Mouse (Mus musculus) B cell, adult (primary cell): ENCODE data around the gene Micall1. TPM values are rescaled to one million over a fixed set of nuclear protein-coding genes. Genes with fewer than 3 reads are reported as not detected.

Experiments used
- total RNA-seq: library from RNA; stranded (reverse); gene quantifications from 4 replicates; pipeline ENCODE4 v1.2.4, GENCODE M21; 2023; ENCODE audit not compliant: inconsistent age

Micall1 gene
- total RNA-seq: 42.4 to 47.6 TPM (median 45.1 TPM) in 4 replicates

DNA sequence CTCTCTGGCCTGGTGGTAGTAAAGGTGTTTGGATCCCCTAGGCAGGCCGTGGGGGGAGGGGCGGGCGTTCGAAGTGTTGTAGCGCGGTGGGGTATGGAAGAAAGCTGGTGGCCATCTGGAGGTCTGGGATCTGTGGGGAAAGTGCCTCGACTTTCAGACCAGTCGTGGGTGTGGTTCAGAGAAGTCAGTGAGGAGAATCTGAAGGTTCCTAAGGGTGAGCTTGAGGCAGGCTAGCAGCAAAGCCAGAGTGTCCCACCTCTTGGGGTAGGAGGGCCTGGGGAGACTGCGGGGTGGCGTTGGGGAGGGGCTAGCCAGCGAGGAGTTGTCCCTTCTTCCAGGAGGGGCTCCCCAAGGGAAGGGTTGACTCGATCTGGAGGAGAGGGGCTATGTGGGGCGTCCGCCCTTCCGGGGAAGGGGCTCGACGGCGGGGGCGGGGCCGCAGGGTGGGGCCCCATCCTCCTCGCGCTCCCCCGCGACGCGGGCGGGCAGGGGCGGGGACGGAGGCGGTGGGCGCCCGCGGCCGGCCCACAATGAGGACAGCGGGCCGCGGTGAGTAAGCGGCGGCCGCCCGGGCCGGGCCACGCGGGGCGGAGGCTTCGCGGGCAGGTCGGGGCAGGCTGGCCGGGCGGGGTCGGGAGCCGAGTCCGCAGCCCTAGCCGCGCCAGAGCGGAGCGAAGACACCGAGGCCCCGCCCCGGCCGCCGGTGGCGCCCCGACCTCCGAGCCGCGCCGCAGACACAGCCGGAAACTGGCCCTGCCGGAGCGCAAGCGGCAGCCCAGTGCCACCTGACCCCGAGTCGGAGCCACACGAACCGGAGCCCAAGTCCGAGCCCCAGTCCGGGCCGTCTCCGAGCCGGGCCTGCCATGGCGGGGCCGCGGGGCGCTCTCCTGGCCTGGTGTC, at the start of gene Micall1:
Gene Micall1, plus strand, starts transcription at position 478 of the 900 bp plus-strand sequence.

DNA sequence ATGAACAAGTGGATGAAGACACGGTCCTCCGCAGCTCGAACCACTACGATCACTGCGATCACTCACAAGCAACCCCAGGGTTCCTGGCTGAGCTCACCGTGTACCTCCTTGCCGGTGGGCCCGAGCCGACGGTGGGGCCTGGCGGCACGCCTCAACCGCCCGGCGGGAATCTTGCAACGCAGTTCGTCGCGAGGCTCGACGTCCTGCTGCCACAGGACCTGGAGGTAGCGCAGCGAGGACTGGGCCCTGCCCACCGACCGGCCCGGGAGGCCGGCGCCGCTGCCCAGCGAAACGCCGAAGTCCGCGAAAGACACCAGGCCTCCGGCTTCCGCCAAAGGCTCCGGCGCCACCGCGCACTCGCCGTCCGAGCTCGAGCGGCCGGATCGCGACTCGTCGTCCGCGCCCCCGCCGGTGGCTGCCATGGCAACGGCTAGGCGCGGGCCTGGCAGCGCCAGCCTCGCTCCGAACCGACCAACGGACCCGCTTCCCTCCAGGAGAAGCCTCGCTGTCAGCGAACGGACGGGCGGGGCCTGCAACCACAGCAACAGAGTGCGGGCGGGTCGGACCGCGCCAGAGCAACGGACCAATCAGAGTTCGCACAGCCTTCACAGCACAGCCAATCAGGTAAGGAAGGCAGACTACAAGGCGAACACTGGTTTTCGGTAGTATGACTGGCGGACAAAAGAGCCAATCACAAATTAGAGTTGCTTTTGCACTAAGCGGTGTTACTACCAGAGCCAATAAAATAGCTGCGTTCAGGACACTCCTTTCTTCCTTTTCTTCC, 46.1 kb upstream of the Micall1 start, which contains the start of gene Ankrd54:
Gene Ankrd54, minus strand, starts transcription at position 518 of the 784 bp plus-strand sequence.

DNA sequence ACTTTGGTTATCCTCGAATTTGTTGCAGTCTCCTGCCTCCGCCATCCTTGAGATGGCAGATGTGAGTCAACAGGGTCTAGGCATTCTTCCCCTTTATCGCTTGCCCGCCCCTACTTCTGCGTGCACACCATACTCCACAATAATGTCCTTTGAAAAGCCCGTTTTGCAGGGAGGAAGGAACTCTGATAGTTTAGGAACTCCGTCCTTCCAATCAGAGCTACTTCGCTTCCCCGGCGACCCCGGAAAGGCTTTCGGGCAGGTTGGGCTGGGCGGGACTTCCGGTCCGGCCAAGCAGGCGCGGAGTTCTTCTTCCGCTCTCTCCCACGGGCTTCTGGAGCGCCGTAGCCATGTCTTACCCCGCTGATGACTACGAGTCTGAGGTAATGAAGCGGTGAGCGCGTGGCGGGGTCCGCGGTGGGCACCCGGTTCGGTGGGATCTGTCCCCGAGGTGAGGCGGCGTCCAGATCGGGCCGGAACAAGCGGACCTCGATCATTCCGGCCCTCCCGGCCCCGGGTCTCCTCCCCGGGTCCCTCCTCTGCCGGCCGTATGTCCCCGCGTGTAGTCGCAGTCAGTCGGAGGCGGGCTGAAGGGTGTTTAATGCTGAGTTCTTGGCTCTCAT, 33.7 kb upstream of the Micall1 start, which contains the start of gene Eif3l:
Gene Eif3l, plus strand, starts transcription at position 267 of the 620 bp plus-strand sequence.

DNA sequence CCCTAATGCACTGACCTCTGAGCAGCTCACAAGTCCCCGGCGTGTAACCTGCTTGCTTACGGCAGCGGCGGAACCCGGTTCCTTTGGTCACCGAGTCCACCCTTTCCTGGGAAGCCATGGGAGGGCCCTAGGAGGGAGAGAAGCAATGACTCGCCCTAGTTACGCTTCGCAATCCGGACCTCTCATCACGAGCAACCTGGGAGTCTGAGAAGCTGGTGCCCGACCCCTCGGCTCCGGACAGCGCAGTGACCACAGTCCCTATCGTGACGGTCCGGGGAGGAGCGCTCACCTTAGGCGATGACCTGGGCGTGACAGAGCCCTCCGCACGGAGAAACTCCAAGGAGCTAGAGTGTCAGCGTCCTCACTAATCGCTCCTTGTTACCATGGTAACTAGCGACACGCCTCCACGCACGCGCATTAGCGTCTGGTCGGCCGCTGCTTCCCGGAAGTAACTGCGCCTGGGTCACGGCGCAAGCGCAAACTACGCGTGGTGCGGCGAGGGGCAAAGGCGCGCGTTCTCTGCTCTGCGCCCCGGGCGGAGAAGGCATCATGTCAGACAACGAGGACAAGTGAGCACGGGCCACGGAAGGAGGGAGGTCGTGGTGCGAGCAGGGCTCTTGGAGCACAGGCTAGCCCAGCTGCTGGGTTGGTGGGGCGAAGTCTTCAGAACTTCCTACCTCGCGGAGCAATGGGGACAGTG, 32.3 kb downstream of the Micall1 start, which contains the start of the genes Polr2f and 1700088E04Rik:
Gene Polr2f, plus strand, starts transcription at position 144 of the 700 bp plus-strand sequence.
Gene 1700088E04Rik, minus strand, starts transcription at position 388 of the 700 bp plus-strand sequence.

DNA sequence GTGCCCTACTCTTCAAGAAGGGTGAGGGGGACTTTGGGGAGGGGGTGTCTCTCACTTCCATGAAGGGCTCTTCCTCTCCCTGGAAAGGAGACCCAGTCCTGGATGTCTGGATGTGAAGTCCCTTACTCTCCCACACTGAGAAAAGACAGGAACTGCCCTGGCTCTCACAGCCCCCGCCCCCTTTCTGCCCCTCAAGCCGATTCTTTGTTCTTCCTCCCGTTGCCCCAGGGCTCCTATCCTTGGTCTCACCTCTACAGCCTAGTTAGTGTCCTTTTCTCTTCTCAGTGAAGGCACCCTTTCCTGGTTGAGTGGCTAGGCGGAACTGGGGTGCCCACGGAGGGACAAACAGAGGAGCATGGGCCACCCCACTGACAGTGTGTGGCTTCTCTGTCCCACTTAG, 56.4 kb downstream of the Micall1 start, which contains the start of gene Sox10:
Gene Sox10, minus strand, starts transcription at position 101 of the 400 bp plus-strand sequence.

Other genes starting within 250 kb of the Micall1 start
- 69.9 to 78.8 TPM (median 71.3 TPM) in 4 replicates for gene Gga1, start 231.7 kb upstream of the Micall1 start, total RNA-seq
- 1.1 TPM in 1 of 4 replicates, not detected in the others for gene Gm49510, start 209.2 kb upstream of the Micall1 start, total RNA-seq
- gene Sh3bp1, start 209.1 kb upstream of the Micall1 start, total RNA-seq: 56.8 to 72.2 TPM (median 66.0 TPM) in 4 replicates
- gene Pdxp, start 195.0 kb upstream of the Micall1 start, total RNA-seq: 6.8 to 9.7 TPM (median 8.1 TPM) in 4 replicates
- gene Lgals1, start 182.2 kb upstream of the Micall1 start, total RNA-seq: 7.4 to 12.6 TPM (median 9.3 TPM) in 4 replicates
- 40.6 to 43.4 TPM (median 42.8 TPM) in 4 replicates for gene Nol12, start 174.0 kb upstream of the Micall1 start, total RNA-seq
- 42.1 to 60.9 TPM (median 51.6 TPM) in 4 replicates for gene Triobp, start 161.2 kb upstream of the Micall1 start, total RNA-seq
- gene H1f0, start 80.4 kb upstream of the Micall1 start, total RNA-seq: 3.1 to 4.6 TPM (median 4.0 TPM) in 4 replicates
- not detected in 4 replicates for gene Galr3, start 67.0 kb upstream of the Micall1 start, total RNA-seq
- 35.0 to 38.0 TPM (median 36.9 TPM) in 4 replicates for gene Ankrd54, start 46.0 kb upstream of the Micall1 start, total RNA-seq
- 103 to 114 TPM (median 111 TPM) in 4 replicates for gene Eif3l, start 33.7 kb upstream of the Micall1 start, total RNA-seq
- gene Polr2f, start 32.1 kb downstream of the Micall1 start, total RNA-seq: 47.1 to 58.7 TPM (median 53.7 TPM) in 4 replicates
- not detected in 4 replicates for gene 1700088E04Rik, start 32.4 kb downstream of the Micall1 start, total RNA-seq
- not detected in 4 replicates for gene Sox10, start 56.3 kb downstream of the Micall1 start, total RNA-seq
- gene Pick1, start 120.3 kb downstream of the Micall1 start, total RNA-seq: 31.1 to 41.0 TPM (median 36.1 TPM) in 4 replicates
- gene Gm49486, start 120.5 kb downstream of the Micall1 start, total RNA-seq: 0.60 to 1.3 TPM (median 0.76 TPM) in 4 replicates
- not detected in 4 replicates for gene Slc16a8, start 145.9 kb downstream of the Micall1 start, total RNA-seq
- not detected in 4 replicates for gene Baiap2l2, start 176.6 kb downstream of the Micall1 start, total RNA-seq
- gene Pla2g6, start 219.5 kb downstream of the Micall1 start, total RNA-seq: 14.1 to 17.4 TPM (median 16.0 TPM) in 4 replicates
- 89.5 to 102 TPM (median 99.3 TPM) in 4 replicates for gene Maff, start 237.7 kb downstream of the Micall1 start, total RNA-seq